Mouse (Mus musculus) spleen, adult 12 weeks (tissue): Measurements from ENCODE around the gene Uqcr10.

Experiments
- DNase-seq: peaks from one replicate; pipeline ENCODE4 v3.0.0; 2022; ENCODE audit warnings: low spot score

Uqcr10 gene

DNA sequence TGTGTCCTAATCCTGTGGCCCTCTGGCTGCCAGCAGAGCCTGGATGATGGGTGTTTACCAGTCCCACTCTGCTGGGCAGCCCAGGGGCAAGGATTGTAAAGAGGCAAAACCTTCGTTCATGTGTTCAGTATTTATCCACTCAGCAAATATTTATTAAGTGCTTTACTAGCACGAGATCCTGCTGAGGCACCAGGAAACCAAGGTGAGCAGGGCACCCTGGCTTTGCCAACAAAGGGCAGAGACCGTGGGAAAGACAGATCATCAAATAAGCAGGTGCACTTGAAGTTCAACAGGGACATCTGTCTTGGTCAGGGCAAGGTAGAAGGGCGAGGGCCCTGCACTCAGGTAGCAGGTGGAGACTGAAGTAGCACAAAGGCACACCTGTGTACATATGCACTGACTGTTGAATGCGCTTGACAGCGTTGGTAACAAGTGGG is 29.0 kb downstream of the Uqcr10 start:
- no peak for DNase-seq

DNA sequence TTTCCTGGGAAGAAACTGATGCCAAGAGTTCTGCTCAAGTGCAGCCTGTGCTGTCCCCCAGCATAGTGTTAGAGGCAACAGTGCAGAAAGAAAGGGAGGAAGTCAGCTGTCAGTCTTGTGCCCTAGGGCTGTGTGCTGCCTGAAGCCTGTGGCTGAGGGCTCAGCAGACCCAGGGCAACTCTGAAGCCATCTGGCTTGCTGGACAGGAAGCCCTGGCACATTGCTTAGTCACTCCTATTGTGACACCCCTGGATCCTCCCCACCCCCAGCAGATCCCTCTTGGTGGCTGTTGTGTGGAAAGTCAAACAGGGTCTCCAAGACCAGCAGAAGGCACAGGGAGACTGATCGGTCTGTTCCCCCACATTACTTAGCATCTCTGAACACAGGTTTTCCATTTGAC is 29.5 kb downstream of the Uqcr10 start:
- no peak for DNase-seq

DNA sequence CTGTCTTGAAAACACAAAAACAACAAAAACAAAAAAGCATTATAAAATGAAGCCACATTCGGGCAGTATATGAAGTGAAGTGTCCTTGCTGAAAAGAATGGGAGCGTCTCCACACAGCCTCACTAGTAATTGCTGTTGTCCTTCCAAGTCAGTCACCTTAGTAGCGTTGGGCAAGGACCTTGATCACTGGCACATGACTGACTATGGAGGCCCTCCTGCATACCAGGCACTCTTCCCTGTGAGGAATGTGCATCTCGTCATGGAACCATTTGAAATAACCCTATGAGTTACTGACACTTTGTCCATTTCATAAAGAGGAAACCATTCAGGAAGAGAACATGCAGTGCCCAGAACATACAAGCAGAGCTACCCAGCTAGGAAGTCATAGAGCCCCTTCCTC is 32.4 kb downstream of the Uqcr10 start:
- no peak for DNase-seq

DNA sequence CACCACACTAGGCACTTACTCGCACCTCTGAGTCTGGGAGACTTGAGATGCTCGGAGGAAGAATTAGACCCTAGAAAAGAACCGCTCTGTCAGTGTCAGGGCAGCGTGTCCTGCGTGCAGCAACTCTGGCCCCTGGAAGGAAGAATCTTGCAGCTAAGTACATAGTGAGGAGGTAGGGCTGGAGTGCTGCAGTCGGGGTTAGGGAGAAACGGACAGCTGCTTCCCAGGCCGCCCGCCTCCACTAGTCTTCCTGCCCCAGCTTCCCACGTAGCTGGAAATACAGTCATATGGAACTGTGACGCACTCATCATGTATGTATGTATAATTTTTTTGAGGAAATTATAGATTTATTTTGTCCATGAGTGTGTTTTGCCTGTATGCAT is 41.7 kb downstream of the Uqcr10 start:
- no peak for DNase-seq

DNA sequence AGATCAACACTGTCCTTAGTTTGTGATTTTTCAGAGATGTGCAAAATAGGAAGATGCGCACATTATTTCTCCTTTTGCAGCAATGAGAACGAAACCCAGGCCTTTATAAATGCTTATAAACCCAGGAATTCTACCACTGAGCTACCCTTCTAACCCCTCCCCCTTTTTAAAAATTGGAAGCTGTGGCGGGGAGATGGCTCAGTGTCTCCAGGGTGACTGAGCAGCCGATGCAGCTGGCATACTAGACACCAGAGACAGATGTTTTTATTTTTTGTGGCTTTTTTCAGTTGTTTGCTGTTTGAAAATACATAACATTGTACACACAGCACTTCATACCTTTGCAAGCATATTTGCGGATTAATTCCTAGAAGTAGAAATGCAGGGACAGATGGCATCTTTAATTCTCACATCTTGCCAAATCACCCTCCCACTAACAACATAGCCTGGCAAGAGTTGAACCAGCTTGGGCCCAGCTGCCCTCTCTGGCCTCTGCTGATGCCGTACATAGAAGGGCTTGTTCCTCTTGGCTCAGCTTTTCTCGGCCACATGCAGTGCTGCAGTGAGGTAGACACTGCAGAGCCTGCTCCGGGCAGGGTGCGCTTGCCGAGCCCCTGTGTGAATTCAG is 42.2 kb downstream of the Uqcr10 start:
- no peak for DNase-seq

GRCm38 (mm10) chr11:4661324-4661723 is 42.8 kb downstream of the Uqcr10 start:
- DNase-seq = no peak

- DNase-seq = no peak
Measured at GRCm38 (mm10) chr11:4660309-4661025, 43.7 kb downstream of the Uqcr10 start.

DNA sequence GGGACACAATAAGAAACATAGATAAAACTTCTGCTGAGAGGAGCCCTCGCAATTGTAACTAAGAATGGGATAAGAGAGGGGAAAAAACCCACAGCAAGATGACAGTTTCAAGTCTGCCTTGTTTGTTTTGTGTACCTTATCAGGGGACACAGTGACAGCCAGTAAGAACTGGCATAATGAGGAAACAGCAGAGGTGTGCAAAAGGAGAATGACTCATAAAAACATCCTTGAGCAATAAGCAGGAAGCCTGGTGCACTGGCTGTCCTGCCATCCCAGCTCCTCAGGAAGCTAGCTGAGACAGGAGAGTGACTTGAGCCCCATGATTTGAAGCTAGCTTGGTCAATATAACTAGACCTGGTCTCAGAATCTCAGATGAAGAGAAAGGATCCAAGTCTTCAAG is 44.3 kb downstream of the Uqcr10 start:
- no peak for DNase-seq
